Mouse (Mus musculus): Measurements from ENCODE around the gene Cd164l2. TPM values are rescaled to one million over a fixed set of nuclear protein-coding genes. Genes with fewer than 3 reads are reported as not detected.

The Cd164l2 gene
- polyA plus RNA-seq, 1 experiment = 0.22 TPM

DNA sequence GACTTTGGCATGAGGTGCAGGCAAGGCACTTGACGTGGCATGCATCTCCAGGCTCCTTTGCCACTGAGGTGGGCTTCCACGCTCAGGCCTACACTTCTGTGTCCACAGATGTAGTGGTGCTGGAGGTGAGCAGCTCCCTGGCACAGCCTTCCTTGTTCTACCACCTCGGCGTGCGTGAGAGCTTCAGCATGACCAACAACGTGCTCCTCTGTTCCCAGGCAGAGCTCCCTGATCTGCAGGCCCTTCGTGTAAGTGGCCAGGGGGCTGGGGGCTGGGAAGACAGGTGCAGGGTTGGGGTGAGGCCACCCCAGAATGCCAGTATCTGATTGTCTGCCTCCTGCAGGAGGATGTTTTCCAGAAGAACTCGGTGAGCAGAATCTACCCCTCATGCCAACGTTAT lies 30.8 kb downstream of the Cd164l2 start:
- Histone ChIP-seq H3ac (ENCODE audit: control insufficient read depth, insufficient read length) (no peak overlapping the region), H3K27me3 (ENCODE audit: control insufficient read depth, insufficient read depth, insufficient read length) (no peaks in the 10 kb centered on the region), H3K36me3 (ENCODE audit: control insufficient read depth, insufficient read depth) (no peaks in the 10 kb centered on the region), H3K79me2 (ENCODE audit: control insufficient read depth, insufficient read depth) (no peaks in the 10 kb centered on the region), H3K4me2 (ENCODE audit: low read depth) (peak overlapping the region; percentile 90), H3K4me3 (peak overlapping the region; percentile 25)
- TF ChIP-seq POLR2A (IDR thresholded peaks at IDR 0.05; ENCODE audit: insufficient read length, low read depth) = no peak
- TF ChIP-seq MYOG (IDR thresholded peaks at IDR 0.05; ENCODE audit: control insufficient read depth in 1 of 3, insufficient read depth in 1 of 3, insufficient read length in 2 of 3, low read depth in 2 of 3) = no peak
- no peak for TF ChIP-seq POLR2AphosphoS2 (IDR thresholded peaks at IDR 0.05; ENCODE audit: insufficient read length, low read depth)

DNA sequence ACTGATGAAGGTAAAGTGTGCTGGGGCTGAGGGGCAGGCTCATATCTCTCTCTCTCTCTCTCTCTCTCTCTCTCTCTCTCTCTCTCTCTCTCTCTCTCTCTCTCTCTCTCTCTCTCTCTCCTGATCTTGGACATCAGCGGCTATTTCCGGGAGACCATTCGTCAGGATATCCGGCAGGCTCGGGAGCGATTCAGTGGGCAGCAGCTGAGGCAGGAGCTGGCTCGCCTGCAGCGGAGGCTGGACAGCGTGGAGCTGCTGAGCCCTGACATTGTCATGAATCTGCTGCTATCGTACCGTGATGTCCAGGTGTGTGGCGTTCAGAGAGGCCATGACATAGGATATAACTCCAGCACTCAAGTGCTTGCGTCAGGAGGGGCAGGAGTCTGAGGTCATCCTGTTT lies 31.6 kb downstream of the Cd164l2 start:
- H3K4me3 ChIP-seq = no peak overlapping the region
- H3K79me2 ChIP-seq (ENCODE audit: control insufficient read depth, insufficient read depth) = no peaks in the 10 kb centered on the region
- H3ac ChIP-seq (ENCODE audit: control insufficient read depth, insufficient read length) = no peak overlapping the region
- no peaks in the 10 kb centered on the region for H3K36me3 ChIP-seq (ENCODE audit: control insufficient read depth, insufficient read depth)
- H3K4me2 ChIP-seq (ENCODE audit: low read depth) = no peak overlapping the region
- TF ChIP-seq TCF3 (IDR thresholded peaks at IDR 0.05; ENCODE audit: insufficient read length, low read depth) (no peak), MYOG (IDR thresholded peaks at IDR 0.05; ENCODE audit: control insufficient read depth in 1 of 3, insufficient read depth in 1 of 3, insufficient read length in 2 of 3, low read depth in 2 of 3) (no peak), MAX (IDR thresholded peaks at IDR 0.05; ENCODE audit: low read depth) (no peak), REST (IDR thresholded peaks at IDR 0.05; ENCODE audit: insufficient read depth, insufficient read length) (no peak)
- no peaks in the 10 kb centered on the region for H3K27me3 ChIP-seq (ENCODE audit: control insufficient read depth, insufficient read depth, insufficient read length)

DNA sequence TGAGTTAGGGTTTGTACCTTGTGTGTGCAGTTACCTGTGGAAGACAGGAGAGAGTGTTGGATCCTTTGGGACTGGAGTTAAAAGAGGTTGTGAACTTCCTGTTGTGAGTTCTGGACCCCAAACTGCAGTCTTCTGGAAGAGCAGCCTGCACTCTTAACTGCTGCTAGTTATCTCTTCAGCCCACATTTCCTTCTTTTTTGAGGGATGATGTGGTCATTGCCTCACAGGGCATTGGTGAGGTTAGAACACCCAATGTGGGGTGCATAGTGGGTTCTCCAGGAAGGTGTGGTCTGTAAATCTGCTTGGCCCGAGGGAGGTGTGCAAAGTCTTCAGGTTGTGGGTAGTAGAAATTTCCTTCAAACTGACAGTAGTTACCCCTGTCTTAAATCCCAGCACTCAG lies 32.4 kb downstream of the Cd164l2 start:
- Histone ChIP-seq H3K4me3 (no peak overlapping the region), H3K36me3 (ENCODE audit: control insufficient read depth, insufficient read depth) (no peaks in the 10 kb centered on the region), H3K79me2 (ENCODE audit: control insufficient read depth, insufficient read depth) (no peaks in the 10 kb centered on the region), H3K4me2 (ENCODE audit: low read depth) (no peak overlapping the region), H3K27me3 (ENCODE audit: control insufficient read depth, insufficient read depth, insufficient read length) (no peaks in the 10 kb centered on the region), H3ac (ENCODE audit: control insufficient read depth, insufficient read length) (no peak overlapping the region)
- no peak for TF ChIP-seq TCF3 (IDR thresholded peaks at IDR 0.05; ENCODE audit: insufficient read length, low read depth)
- no peak for TF ChIP-seq POLR2A (IDR thresholded peaks at IDR 0.05; ENCODE audit: insufficient read length, low read depth)
- TF ChIP-seq CEBPB (IDR thresholded peaks at IDR 0.05; ENCODE audit: insufficient read depth, poor library complexity, severe bottlenecking) = no peak
- TF ChIP-seq POLR2AphosphoS2 (IDR thresholded peaks at IDR 0.05; ENCODE audit: insufficient read length, low read depth) = no peak
- no peak for TF ChIP-seq MYOG (IDR thresholded peaks at IDR 0.05; ENCODE audit: control insufficient read depth in 1 of 3, insufficient read depth in 1 of 3, insufficient read length in 2 of 3, low read depth in 2 of 3)
- no peak for TF ChIP-seq REST (IDR thresholded peaks at IDR 0.05; ENCODE audit: insufficient read depth, insufficient read length)
- TF ChIP-seq USF1 (IDR thresholded peaks at IDR 0.05; ENCODE audit: low read depth) = no peak
- no peak for TF ChIP-seq MYOD1 (IDR thresholded peaks at IDR 0.05; ENCODE audit: control insufficient read depth in 1 of 3, insufficient read length in 2 of 3, low read depth in 2 of 3)
- no peak for TF ChIP-seq MAX (IDR thresholded peaks at IDR 0.05; ENCODE audit: low read depth)
- TF ChIP-seq TCF12 (IDR thresholded peaks at IDR 0.05; ENCODE audit: insufficient read depth, poor library complexity, severe bottlenecking) = no peak
- TF ChIP-seq E2F4 (IDR thresholded peaks at IDR 0.05; ENCODE audit: insufficient read depth) = no peak
- TF ChIP-seq SRF (IDR thresholded peaks at IDR 0.05; ENCODE audit: control insufficient read depth, insufficient read length, low read depth) = no peak

DNA sequence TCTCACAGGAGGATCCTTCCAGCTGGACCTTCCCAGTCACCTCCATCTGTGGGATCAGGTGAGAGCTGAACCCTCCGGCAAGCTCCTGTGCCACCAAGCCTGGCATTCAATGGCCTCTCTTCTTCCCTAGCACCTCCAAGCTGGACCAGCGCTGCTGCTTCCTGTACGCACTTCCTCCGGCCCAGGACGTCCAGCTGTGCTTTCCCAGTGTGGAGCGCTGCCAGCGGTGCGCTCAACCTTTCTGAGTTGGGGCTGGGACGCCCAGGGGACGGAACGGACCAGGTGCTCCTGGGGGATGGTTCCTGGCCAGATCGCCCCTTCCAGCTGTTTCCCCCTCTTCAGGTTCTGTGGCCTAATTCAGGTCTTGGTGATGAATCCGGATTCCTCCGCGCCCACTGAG lies 35.1 kb downstream of the Cd164l2 start:
- H3ac ChIP-seq (ENCODE audit: control insufficient read depth, insufficient read length) = no peak overlapping the region
- no peaks in the 10 kb centered on the region for H3K27me3 ChIP-seq (ENCODE audit: control insufficient read depth, insufficient read depth, insufficient read length)
- no peak overlapping the region for H3K4me2 ChIP-seq (ENCODE audit: low read depth)
- TF ChIP-seq TCF3 (IDR thresholded peaks at IDR 0.05; ENCODE audit: insufficient read length, low read depth) = no peak
- TF ChIP-seq MYOG (IDR thresholded peaks at IDR 0.05; ENCODE audit: control insufficient read depth in 1 of 3, insufficient read depth in 1 of 3, insufficient read length in 2 of 3, low read depth in 2 of 3) = no peak
- no peak for TF ChIP-seq MYOD1 (IDR thresholded peaks at IDR 0.05; ENCODE audit: control insufficient read depth in 1 of 3, insufficient read length in 2 of 3, low read depth in 2 of 3)
- TF ChIP-seq TCF12 (IDR thresholded peaks at IDR 0.05; ENCODE audit: insufficient read depth, poor library complexity, severe bottlenecking) = no peak
- TF ChIP-seq POLR2AphosphoS2 (IDR thresholded peaks at IDR 0.05; ENCODE audit: insufficient read length, low read depth) = no peak
- no peak for TF ChIP-seq SRF (IDR thresholded peaks at IDR 0.05; ENCODE audit: control insufficient read depth, insufficient read length, low read depth)
- TF ChIP-seq REST (IDR thresholded peaks at IDR 0.05; ENCODE audit: insufficient read depth, insufficient read length) = no peak
- no peak for TF ChIP-seq POLR2A (IDR thresholded peaks at IDR 0.05; ENCODE audit: insufficient read length, low read depth)
- no peak for TF ChIP-seq USF1 (IDR thresholded peaks at IDR 0.05; ENCODE audit: low read depth)
- TF ChIP-seq E2F4 (IDR thresholded peaks at IDR 0.05; ENCODE audit: insufficient read depth) = no peak
- no peak for TF ChIP-seq MAX (IDR thresholded peaks at IDR 0.05; ENCODE audit: low read depth)
- no peak overlapping the region for H3K4me3 ChIP-seq
- no peaks in the 10 kb centered on the region for H3K36me3 ChIP-seq (ENCODE audit: control insufficient read depth, insufficient read depth)
- H3K79me2 ChIP-seq (ENCODE audit: control insufficient read depth, insufficient read depth) = no peaks in the 10 kb centered on the region

DNA sequence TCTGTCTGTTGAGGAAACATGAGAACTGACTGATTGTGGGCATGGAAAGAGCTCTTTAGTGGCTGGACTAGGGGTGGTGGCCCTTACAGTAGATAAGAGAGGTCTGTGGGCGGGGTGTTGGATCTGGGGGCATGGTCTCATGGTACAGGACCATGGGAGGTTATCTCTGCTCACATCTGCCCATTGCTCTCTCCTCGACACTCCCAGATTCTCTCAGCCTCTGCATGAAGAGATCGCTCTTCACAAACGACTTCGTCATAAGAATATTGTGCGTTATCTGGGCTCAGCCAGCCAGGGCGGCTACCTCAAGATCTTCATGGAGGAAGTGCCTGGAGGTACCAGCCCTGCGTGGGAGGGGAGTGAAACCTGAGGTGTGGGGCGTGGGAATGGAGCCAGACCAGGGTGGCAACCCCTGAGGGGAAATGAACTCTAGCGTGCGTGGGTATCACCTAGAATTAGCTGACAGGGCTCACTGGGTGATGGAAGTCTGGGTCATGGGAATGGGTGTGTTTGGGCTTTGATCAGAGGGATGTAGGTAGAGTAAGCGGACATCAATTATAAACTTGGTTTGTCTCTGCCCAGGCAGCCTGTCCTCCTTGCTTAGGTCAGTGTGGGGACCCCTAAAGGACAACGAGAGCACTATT lies 36.0 kb downstream of the Cd164l2 start:
- Histone ChIP-seq H3K79me2 (ENCODE audit: control insufficient read depth, insufficient read depth) (no peaks in the 10 kb centered on the region), H3K36me3 (ENCODE audit: control insufficient read depth, insufficient read depth) (no peaks in the 10 kb centered on the region), H3K27me3 (ENCODE audit: control insufficient read depth, insufficient read depth, insufficient read length) (no peaks in the 10 kb centered on the region), H3ac (ENCODE audit: control insufficient read depth, insufficient read length) (no peak overlapping the region), H3K4me3 (no peak overlapping the region), H3K4me2 (ENCODE audit: low read depth) (no peak overlapping the region)
- TF ChIP-seq MYOD1 (IDR thresholded peaks at IDR 0.05; ENCODE audit: control insufficient read depth in 1 of 3, insufficient read length in 2 of 3, low read depth in 2 of 3) (no peak), USF1 (IDR thresholded peaks at IDR 0.05; ENCODE audit: low read depth) (no peak), TCF12 (IDR thresholded peaks at IDR 0.05; ENCODE audit: insufficient read depth, poor library complexity, severe bottlenecking) (no peak), POLR2AphosphoS2 (IDR thresholded peaks at IDR 0.05; ENCODE audit: insufficient read length, low read depth) (no peak), SRF (IDR thresholded peaks at IDR 0.05; ENCODE audit: control insufficient read depth, insufficient read length, low read depth) (no peak), POLR2A (IDR thresholded peaks at IDR 0.05; ENCODE audit: insufficient read length, low read depth) (no peak), MAX (IDR thresholded peaks at IDR 0.05; ENCODE audit: low read depth) (no peak), REST (IDR thresholded peaks at IDR 0.05; ENCODE audit: insufficient read depth, insufficient read length) (no peak), MYOG (IDR thresholded peaks at IDR 0.05; ENCODE audit: control insufficient read depth in 1 of 3, insufficient read depth in 1 of 3, insufficient read length in 2 of 3, low read depth in 2 of 3) (no peak), CEBPB (IDR thresholded peaks at IDR 0.05; ENCODE audit: insufficient read depth, poor library complexity, severe bottlenecking) (no peak), E2F4 (IDR thresholded peaks at IDR 0.05; ENCODE audit: insufficient read depth) (no peak), TCF3 (IDR thresholded peaks at IDR 0.05; ENCODE audit: insufficient read length, low read depth) (no peak)

All from myocyte (in vitro differentiated cells).